Mouse (Mus musculus) stomach, postnatal 0 days (tissue): ENCODE results near the gene Lactb.

ENCODE experiments used
- CTCF ChIP-seq: IDR thresholded peaks from 2 replicates; pipeline ENCODE4 v1.5.1; 2016; ENCODE audit warnings: antibody characterized with exemption, low read depth, mild to moderate bottlenecking, moderate library complexity
- EP300 ChIP-seq: optimal IDR thresholded peaks from 2 replicates; pipeline ENCODE3; 2016; ENCODE audit warnings: antibody characterized with exemption

DNA sequence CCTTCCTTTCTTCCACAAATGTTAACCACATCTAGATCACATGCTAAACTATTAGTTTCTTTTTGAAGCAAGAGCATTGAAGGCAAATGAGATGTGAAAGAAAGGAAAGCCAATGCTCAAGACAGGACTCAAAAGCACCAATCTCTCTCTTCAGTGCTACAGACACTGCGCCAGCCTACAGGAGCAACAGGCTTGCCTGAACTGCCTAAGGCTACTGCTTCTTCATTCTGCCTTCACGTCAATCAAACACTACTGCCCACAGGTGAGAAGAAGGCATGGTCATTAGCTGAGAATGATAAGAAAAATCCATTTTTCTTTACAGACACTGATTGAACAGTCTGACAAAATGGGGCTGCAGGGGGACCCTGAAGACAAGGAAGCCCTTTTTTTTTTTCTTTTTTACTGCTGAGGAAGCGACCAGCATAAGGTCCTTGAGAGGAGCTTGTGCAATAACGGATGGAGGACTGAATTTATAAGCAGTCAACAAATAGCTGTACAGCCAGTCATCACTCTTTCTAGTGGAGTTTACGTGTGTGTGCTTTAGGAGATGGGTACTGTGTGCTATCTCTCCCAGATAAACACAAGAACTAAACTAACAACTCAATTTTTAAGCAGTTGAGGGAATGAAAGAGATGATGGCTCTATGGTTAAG is 67.4 kb downstream of the Lactb start:
- TF ChIP-seq EP300 (no peak), CTCF (no peak)
